ENCODE assay signal across 11 mouse cellular contexts in genomic region chr11:102211936-102212341, GRCm38 (mm10). TPM values are rescaled to one million over a fixed set of nuclear protein-coding genes. Genes with fewer than 3 reads are reported as not detected.
DNase-seq lines count a peak whose midpoint lies in the region; ATAC-seq lines count a peak whose summit lies in the region.
"Had no signal": no experiment of that assay in that cellular context is flagged by ENCODE, and none has a peak within 500 bp of the region (broad histone marks: within the 10 kb centered on the region; RNA-seq: fewer than 3 reads in every experiment).

No protein-coding gene starts in this region.

- H3K9ac ChIP-seq in heart, embryonic 12.5 days, result no peak overlapping the region
- no peak overlapping the region for H3K9ac ChIP-seq in heart, embryonic 11.5 days (ENCODE audit: low read depth, low read length)
- H3K9ac ChIP-seq: liver, embryonic 12.5 days; midbrain, embryonic 12.5 days had no signal

- peaks cover 96% of the 10 kb centered on the region for H3K4me1 ChIP-seq in heart, embryonic 12.5 days (replicated peaks)
- peaks cover 86% of the 10 kb centered on the region for H3K4me1 ChIP-seq in heart, embryonic 11.5 days (ENCODE audit: control insufficient read depth, insufficient read depth, low read length)

- no peak overlapping the region for H3K4me3 ChIP-seq in heart, embryonic 12.5 days
- no peak overlapping the region for H3K4me3 ChIP-seq in heart, embryonic 11.5 days (ENCODE audit: low read depth, low read length)
- H3K4me3 ChIP-seq: liver, embryonic 12.5 days; midbrain, embryonic 12.5 days had no signal

- 0 out of 2 replicates have a peak, but pooled peaks cover 9% of the 10 kb centered on the region for H3K36me3 ChIP-seq in heart, embryonic 12.5 days
- no peaks in the 10 kb centered on the region for H3K36me3 ChIP-seq in heart, embryonic 11.5 days (ENCODE audit: control insufficient read depth, insufficient read depth, low read length)
- H3K36me3 ChIP-seq: liver, embryonic 12.5 days had no signal

- no peaks in the 10 kb centered on the region for H3K9me3 ChIP-seq in heart, embryonic 12.5 days (replicated peaks)
- H3K9me3 ChIP-seq in heart, embryonic 11.5 days (replicated peaks; ENCODE audit: control insufficient read depth, low read length), result no peaks in the 10 kb centered on the region
- H3K9me3 ChIP-seq: G1E; liver, embryonic 12.5 days; midbrain, embryonic 12.5 days had no signal

- ATAC-seq in heart, embryonic 12.5 days (ENCODE audit: insufficient number of reproducible peaks, low FRiP score), result no peak
- no peak for ATAC-seq in heart, embryonic 11.5 days (replicated peaks; ENCODE audit: insufficient number of reproducible peaks, low FRiP score, low TSS enrichment)
- ATAC-seq: liver, embryonic 12.5 days had no signal

- peak overlapping the region; percentile 53 for H3K27ac ChIP-seq in heart, embryonic 12.5 days (ENCODE audit: poor library complexity, severe bottlenecking)
- no peak overlapping the region for H3K27ac ChIP-seq in heart, embryonic 11.5 days (ENCODE audit: low read depth, low read length)
- H3K27ac ChIP-seq: liver, embryonic 12.5 days; midbrain, embryonic 12.5 days had no signal

- peak; percentile 64 for DNase-seq in urinary bladder, postnatal 14 days (ENCODE audit: low spot score)
- DNase-seq in urinary bladder, postnatal 4 days (ENCODE audit: low spot score in 2 of 2), result no peak
- peak; percentile 48 to 66 for DNase-seq in gastrocnemius, postnatal 36 days
- no peak for DNase-seq in testis, postnatal 14 days (ENCODE audit: low spot score)
- no peak for DNase-seq in B cell, adult 2 months

- no peaks in the 10 kb centered on the region for H3K27me3 ChIP-seq in heart, embryonic 12.5 days (replicated peaks)
- no peaks in the 10 kb centered on the region for H3K27me3 ChIP-seq in heart, embryonic 11.5 days (ENCODE audit: control insufficient read depth, insufficient read depth, low read length)
- H3K27me3 ChIP-seq: liver, embryonic 12.5 days; midbrain, embryonic 12.5 days had no signal

- peak overlapping the region; percentile 27; the same call in 1 of the 2 replicates for H3K4me2 ChIP-seq in heart, embryonic 12.5 days
- H3K4me2 ChIP-seq in heart, embryonic 11.5 days, result no peak overlapping the region
- H3K4me2 ChIP-seq: liver, embryonic 12.5 days; midbrain, embryonic 12.5 days had no signal

- WGBS in heart, embryonic 12.5 days, result 57% methylated on average over 18 of the region's 18 CpGs
- 57% methylated on average over 18 of the region's 18 CpGs for WGBS in heart, embryonic 11.5 days (ENCODE audit: insufficient replicate concordance)

- intact Hi-C loops in gastrocnemius, postnatal 36 days (cut with DNase I), result no loop called here

RNA-seq across cellular contexts. Expression of gene Hdac5, which starts 18.0 kb away (rescaled TPM):
- 92.2 and 95.9 TPM in 2 replicates for polyA plus RNA-seq in heart, embryonic 12.5 days (2016; fragmentation: Nextera tagmentation; extraction: Ambion mirVana)
- polyA plus RNA-seq in heart, embryonic 11.5 days (2014; fragmentation: Nextera tagmentation; extraction: Ambion mirVana), result 42.8 and 45.3 TPM in 2 replicates
- 10 to 100 TPM; 62.2 to 78.7 TPM for total RNA-seq in gastrocnemius, postnatal 36 days (2021)

RNA-seq across cellular contexts. Expression of gene G6pc3, which starts 22.5 kb away (rescaled TPM):
- 27.1 and 28.0 TPM in 2 replicates for polyA plus RNA-seq in heart, embryonic 12.5 days (2016; fragmentation: Nextera tagmentation; extraction: Ambion mirVana)
- 27.9 and 28.7 TPM in 2 replicates for polyA plus RNA-seq in heart, embryonic 11.5 days (2014; fragmentation: Nextera tagmentation; extraction: Ambion mirVana)
- 10 to 100 TPM; 45.6 TPM for total RNA-seq in gastrocnemius, postnatal 36 days (2021)

RNA-seq across cellular contexts. Expression of gene Lsm12, which starts 26.8 kb away (rescaled TPM):
- polyA plus RNA-seq in heart, embryonic 12.5 days (2016; fragmentation: Nextera tagmentation; extraction: Ambion mirVana), result 90.9 and 94.3 TPM in 2 replicates
- polyA plus RNA-seq in heart, embryonic 11.5 days (2014; fragmentation: Nextera tagmentation; extraction: Ambion mirVana), result 61.3 and 64.3 TPM in 2 replicates
- 10 to 100 TPM; 86.6 to 89.2 TPM for total RNA-seq in gastrocnemius, postnatal 36 days (2021)

RNA-seq across cellular contexts. Expression of gene BC030867, which starts 36.7 kb away (rescaled TPM):
- polyA plus RNA-seq in heart, embryonic 12.5 days (2016; fragmentation: Nextera tagmentation; extraction: Ambion mirVana), result 14.0 and 14.3 TPM in 2 replicates
- 12.7 and 13.2 TPM in 2 replicates for polyA plus RNA-seq in heart, embryonic 11.5 days (2014; fragmentation: Nextera tagmentation; extraction: Ambion mirVana)
- not detected for total RNA-seq in gastrocnemius, postnatal 36 days (2021)
- total RNA-seq: neutrophil, adult 5-6 weeks had no signal

RNA-seq across cellular contexts. Expression of gene Tmem101, which starts 55.7 kb away (rescaled TPM):
- 36.8 and 37.6 TPM in 2 replicates for polyA plus RNA-seq in heart, embryonic 12.5 days (2016; fragmentation: Nextera tagmentation; extraction: Ambion mirVana)
- polyA plus RNA-seq in heart, embryonic 11.5 days (2014; fragmentation: Nextera tagmentation; extraction: Ambion mirVana), result 31.2 and 36.3 TPM in 2 replicates
- total RNA-seq in gastrocnemius, postnatal 36 days (2021), result 10 to 100 TPM; 10.1 to 11.4 TPM

Comparison
In these comparisons a context has a peak if more than half of its experiments do, and no peak if none do; other contexts are left out.
1. DNase-seq: peak in urinary bladder, postnatal 14 days (single experiment) and gastrocnemius, postnatal 36 days (2 of 2); none in urinary bladder, postnatal 4 days (0 of 2), testis, postnatal 14 days (single experiment) and B cell, adult 2 months (0 of 2).